Mouse (Mus musculus) heart, postnatal 36 days (tissue): ENCODE data around the gene Dclk1. TPM values are rescaled to one million over a fixed set of nuclear protein-coding genes. Genes with fewer than 3 reads are reported as not detected.

Experiments
- DNase-seq, 2 experiments: peaks; one replicate each; pipeline ENCODE4 v3.0.0; 2021 to 2022
- intact Hi-C: fragments of 180-260 bp; cut with DNase I; formaldehyde crosslinking; loops from one replicate; pipeline ENCODE4 v1.15.1; 2025
- total RNA-seq, 2 experiments: library from RNA; stranded (reverse); gene quantifications; 2 replicates each; pipeline ENCODE4 v1.2.3; 2021

The Dclk1 gene
- total RNA-seq, 2 experiments from 2014 or later: 2.5 to 5.9 TPM

- intact Hi-C loops: no loop called here
- no peak for DNase-seq
Measured at GRCm38 (mm10) chr3:55489231-55489990, 247.2 kb downstream of the Dclk1 start.

- intact Hi-C loops: no loop called here
- no peak for DNase-seq
Measured at GRCm38 (mm10) chr3:55492021-55492420, 249.9 kb downstream of the Dclk1 start.

GRCm38 (mm10) chr3:55494348-55494747 lies 252.2 kb downstream of the Dclk1 start:
- no peak for DNase-seq

GRCm38 (mm10) chr3:55495231-55495630 lies 253.1 kb downstream of the Dclk1 start:
- no peak for DNase-seq
- intact Hi-C loops: loop anchor here (2.0 kb wide), 1 partner anchor 1710 kb away; no protein-coding TSS in a partner anchor

More at GRCm38 (mm10) chr3:55494348-55494747, 252.2 kb downstream of the Dclk1 start:
- intact Hi-C loops: loop anchor here (2.0 kb wide), 1 partner anchor 1710 kb away; no protein-coding TSS in a partner anchor

GRCm38 (mm10) chr3:55495866-55496265 lies 253.7 kb downstream of the Dclk1 start:
- DNase-seq: no peak
- intact Hi-C loops: loop anchor here (2.0 kb wide), 1 partner anchor 1709 kb away; no protein-coding TSS in a partner anchor

DNA sequence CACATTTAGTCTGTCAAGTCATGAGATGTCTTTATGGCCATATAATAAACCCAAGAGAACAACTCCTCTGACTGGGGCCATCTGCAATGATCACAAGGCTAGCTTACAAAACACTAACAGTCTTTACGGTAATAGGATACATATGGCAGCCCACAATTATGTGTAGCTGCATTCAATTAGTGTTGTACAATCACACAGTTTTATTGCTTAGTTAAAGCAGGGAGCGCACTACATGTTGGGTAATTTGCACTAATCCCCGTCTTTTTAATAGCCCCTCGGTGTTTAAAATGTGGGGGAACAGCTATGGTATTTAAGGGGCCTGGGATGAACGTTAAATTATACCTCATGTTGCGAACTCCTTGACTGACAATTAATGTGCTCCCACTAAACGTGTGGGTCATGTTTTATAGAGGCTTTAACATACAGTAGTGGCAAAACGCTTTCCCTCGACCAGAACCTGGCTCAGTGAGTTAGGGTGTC lies 254.3 kb downstream of the Dclk1 start:
- DNase-seq: no peak
- intact Hi-C loops: no loop called here

- no peak for DNase-seq
- intact Hi-C loops: no loop called here
Measured at GRCm38 (mm10) chr3:55499298-55499697, 257.1 kb downstream of the Dclk1 start.

DNA sequence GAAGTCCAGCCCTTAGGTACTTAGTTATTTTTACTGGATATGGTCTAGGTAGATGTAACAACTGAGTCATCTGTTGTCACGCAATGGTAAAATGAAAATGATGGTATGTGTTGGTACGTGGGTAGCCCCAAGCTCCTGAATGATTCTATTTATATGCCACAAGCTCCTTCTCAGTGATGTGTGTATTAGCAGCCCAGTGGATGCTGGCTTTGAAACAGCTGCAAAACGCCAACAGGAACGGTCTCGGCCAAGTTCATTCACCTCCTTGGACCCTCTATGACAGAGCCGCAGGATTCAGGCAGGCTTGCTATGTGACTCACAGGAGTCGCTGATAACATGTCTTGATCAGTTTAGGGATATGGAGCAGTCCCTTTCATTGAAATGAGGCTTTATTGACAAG lies 268.0 kb downstream of the Dclk1 start:
- no peak for DNase-seq
- intact Hi-C loops: loop anchor here (10.0 kb wide), 1 partner anchor 135 kb away; no protein-coding TSS in a partner anchor

DNA sequence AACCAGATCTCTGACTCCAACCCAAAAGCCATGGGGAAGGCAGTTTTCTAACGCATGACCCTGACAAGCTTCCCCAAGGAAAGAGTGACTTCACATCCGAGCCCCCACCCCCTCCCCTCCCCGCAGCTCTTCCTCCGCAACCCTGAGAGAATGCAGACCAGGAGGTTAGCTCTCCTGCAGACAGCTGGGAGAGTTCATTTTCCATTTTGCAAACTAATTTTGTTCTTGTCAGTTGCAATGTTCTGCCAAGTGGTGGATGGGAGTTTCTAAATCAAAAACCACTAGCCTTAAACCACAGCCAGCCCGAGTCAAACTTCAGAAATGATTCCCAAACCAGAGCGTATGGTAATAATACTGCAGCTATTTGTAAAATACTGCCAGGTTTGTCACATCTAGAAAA lies 269.5 kb downstream of the Dclk1 start:
- no peak for DNase-seq
- intact Hi-C loops: loop anchor here (10.0 kb wide), 1 partner anchor 137 kb away; no protein-coding TSS in a partner anchor

- intact Hi-C loops: loop anchor here (10.0 kb wide), 1 partner anchor 141 kb away; no protein-coding TSS in a partner anchor
- DNase-seq: no peak
Measured at GRCm38 (mm10) chr3:55515966-55516365, 273.8 kb downstream of the Dclk1 start.

DNA sequence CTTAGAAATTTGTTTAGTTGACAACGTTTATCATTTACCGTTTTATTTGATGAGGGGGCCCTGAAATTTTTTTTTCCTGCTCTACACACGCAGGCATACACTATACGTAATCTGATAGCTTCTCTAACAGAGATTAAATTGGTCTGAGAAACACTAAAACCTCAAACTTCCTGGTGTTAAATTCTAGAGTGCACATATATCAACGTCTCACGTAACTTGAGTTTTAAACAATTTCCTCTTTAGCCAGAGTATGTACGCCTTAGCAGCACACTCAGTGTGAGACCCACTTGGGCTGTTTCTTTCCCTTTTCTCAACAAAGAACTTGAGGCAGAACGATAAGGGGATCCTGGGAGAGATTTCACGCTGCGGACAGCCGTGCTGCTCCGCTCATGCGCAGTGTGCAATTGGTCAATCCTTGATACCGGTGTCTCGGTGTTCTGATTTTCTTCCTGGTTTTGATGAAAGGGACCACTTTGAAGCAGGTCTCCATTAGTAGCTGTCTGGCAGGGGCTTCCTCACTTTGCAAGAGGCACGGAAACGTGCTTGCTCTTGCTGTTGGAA lies 275.4 kb downstream of the Dclk1 start:
- intact Hi-C loops: loop anchor here (10.0 kb wide), 1 partner anchor 143 kb away; no protein-coding TSS in a partner anchor
- DNase-seq: no peak

DNA sequence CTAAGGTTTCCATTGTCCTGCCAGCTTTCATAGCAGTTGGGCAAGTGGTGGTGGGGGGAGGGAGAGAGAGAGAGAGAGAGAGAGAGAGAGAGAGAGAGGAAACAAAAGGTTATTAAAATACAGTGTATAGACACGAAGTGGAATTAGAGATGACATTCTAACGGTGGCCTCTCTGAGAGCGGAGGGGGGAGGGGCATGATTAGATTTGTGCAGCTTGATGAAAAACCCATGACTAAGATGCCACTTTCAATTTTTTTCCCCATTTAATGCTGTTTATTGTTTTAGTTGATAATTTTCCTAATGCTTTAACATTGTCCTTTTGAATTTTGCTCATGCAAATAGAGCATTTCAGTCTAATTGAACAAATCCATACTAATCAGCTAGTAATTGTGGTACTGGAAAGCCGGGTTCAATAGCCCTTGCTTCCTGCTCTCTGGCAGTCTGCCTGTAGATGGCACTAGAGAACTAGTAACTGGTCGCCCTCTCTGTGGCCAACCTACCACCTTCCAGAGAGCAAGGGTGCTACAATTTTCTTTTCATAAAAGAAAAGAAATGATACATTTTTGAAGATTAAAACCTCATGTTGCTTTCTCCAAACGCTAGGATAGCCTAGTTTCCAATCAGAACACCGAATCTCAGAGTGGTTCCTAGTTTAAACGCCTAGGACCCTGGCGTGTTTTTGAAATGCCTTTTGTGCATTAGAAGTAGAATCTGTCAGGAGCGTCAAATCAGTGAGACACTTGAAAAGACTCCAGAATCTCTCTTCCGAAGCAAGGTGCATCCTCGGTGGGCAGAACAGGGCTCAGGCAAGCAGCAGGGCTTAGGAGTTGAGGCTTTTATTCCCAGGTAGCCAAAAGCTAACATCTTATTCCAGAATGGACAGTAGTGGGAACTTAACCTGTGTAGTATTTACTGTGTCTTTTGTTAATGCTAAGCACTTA lies 278.3 kb downstream of the Dclk1 start:
- peak; percentile 66 to 70 for DNase-seq
- intact Hi-C loops: loop anchor here (2.0 kb wide), 1 partner anchor 480 kb away; no protein-coding TSS in a partner anchor

DNA sequence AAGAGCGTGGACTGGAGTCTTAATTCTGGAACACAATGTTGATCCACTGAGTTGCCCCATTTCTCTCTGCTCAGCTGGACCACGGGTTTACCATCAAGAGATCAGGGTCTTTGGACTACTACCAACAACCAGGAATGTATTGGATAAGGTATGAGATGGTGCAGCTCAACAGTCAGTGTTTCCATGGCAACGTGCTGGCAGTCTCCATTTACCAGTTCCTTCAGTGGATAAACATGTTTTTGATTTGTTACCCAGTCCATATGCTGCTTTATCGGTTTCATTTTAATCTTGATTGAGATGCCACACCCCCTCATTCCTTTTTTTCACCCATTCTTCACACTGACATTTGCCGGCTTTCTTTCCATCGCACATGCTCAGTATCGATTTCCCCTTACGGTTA lies 279.6 kb downstream of the Dclk1 start:
- intact Hi-C loops: loop anchor here (2.0 kb wide), 1 partner anchor 479 kb away; no protein-coding TSS in a partner anchor
- DNase-seq: no peak

GRCm38 (mm10) chr3:55523224-55523623 lies 281.1 kb downstream of the Dclk1 start:
- DNase-seq: no peak
- intact Hi-C loops: no loop called here

DNA sequence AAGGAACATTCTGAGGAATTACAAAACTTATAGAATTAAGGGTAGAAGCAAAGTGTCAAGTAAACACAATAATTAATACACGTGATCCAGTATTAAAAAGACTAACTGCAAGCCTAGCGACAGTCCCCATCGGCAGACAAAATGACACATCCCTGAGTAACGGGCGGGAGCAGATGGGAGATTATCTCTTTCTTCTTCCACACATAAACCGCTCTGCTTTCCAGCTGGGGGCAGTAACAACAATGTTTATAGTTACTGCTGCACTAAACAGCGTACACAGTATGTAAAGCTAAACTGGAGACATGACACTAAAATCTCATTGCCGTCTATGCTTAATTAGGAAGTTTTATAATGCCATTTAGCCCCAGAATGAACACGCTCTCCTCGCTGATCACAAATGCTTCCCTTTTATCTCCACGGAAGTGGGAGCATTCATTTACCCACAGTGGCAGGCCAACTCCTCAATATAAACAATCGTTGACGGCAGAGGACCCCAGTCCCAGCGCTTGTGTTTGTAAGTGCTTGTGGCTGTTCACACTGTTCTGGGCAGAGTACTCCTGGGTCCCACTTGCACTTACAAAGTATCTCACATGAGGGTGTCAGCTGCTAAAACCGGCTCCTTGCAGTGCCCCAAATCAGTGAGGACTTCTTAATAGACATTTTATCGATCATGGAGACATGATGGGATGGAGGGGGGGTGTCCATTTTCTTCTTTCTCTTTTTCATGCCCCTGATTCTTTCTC lies 281.7 kb downstream of the Dclk1 start:
- no peak for DNase-seq
- intact Hi-C loops: no loop called here

GRCm38 (mm10) chr3:55524491-55525195 lies 282.5 kb downstream of the Dclk1 start:
- peak; percentile 10 to 21 for DNase-seq
- intact Hi-C loops: no loop called here

GRCm38 (mm10) chr3:55526470-55526869 lies 284.3 kb downstream of the Dclk1 start:
- DNase-seq: no peak
- intact Hi-C loops: no loop called here

GRCm38 (mm10) chr3:55527566-55527965 lies 285.4 kb downstream of the Dclk1 start:
- DNase-seq: no peak
- intact Hi-C loops: no loop called here

- DNase-seq: no peak
- intact Hi-C loops: no loop called here
Measured at GRCm38 (mm10) chr3:55528012-55528411, 285.8 kb downstream of the Dclk1 start.
